Mouse (Mus musculus): Measurements from ENCODE around the gene Cacna1d. TPM values are rescaled to one million over a fixed set of nuclear protein-coding genes. Genes with fewer than 3 reads are reported as not detected.

Cacna1d gene
- polyA plus RNA-seq, 1 experiment from 2014 or later, result 2.3 TPM

DNA sequence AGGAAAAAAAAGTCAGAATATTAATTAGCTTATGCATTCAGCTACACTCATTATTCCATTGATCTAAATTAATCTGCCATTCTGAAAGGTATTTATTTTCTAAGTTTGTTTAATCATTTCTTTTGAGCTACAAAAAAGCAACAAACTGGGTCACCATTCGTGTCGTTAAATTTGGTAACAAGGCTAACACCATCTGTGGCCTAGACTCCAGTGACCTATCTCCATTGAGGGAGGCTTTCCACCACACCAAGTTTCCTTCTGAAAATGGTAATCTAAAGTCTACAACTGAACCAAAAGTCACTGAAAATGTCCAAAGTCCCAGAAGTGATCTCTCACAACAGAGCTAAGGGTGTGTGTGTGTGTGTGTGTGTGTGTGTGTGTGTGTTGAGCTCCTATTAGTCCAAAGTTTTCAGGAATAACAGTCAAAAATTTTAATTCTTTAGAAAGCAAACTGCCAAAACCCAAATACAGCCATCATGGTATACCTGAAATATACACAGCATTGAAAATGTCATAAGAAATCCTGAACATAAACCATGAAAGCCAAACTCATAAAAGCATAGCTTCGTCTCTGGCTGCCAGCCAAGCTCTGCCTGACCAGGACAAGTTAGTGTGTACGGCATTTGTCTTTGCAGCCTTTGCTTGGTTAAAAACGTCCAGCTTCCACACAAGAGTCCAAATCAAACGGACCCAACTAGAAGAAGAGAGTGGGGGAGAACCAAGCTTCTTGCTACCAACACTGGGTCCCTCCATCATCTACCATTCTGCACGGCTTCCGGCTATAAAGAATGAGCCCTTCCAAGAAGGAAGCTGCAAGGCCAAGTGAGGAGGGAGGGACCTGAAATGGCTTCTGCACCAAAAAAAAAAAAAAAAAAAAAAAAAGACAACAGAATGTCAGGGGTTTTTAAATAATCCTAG, 146.0 kb downstream of the Cacna1d start:
- Histone ChIP-seq H3K9ac (no peak overlapping the region), H3K4me2 (no peak overlapping the region), H3K27ac (no peak overlapping the region), H3K9me3 (no peaks in the 10 kb centered on the region), H3K4me1 (peaks cover 17% of the 10 kb centered on the region), H3K27me3 (peaks cover 18% of the 10 kb centered on the region), H3K4me3 (no peak overlapping the region), H3K36me3 (no peaks in the 10 kb centered on the region)
- WGBS, result 42% methylated on average over 8 of the region's 8 CpGs
- ATAC-seq (ENCODE audit: insufficient number of reproducible peaks, low FRiP score, low TSS enrichment, low read depth), result peak; percentile 35; the same call in 1 of the 2 replicates

- H3K27ac ChIP-seq, result no peak overlapping the region
These were observed 147.5 kb downstream of the Cacna1d start for GRCm38 (mm10) chr14:30343740-30344139.

GRCm38 (mm10) chr14:30341825-30342590, 149.2 kb downstream of the Cacna1d start:
- no peak overlapping the region for H3K27ac ChIP-seq
- H3K9me3 ChIP-seq, result no peaks in the 10 kb centered on the region
- WGBS, result 76% methylated on average over 12 of the region's 12 CpGs
- H3K9ac ChIP-seq, result no peak overlapping the region
- no peaks in the 10 kb centered on the region for H3K36me3 ChIP-seq
- H3K4me3 ChIP-seq, result no peak overlapping the region
- H3K27me3 ChIP-seq, result peaks cover 5% of the 10 kb centered on the region; the same call in 1 of the 2 replicates
- no peak overlapping the region for H3K4me2 ChIP-seq
- H3K4me1 ChIP-seq, result peaks cover 16% of the 10 kb centered on the region
- ATAC-seq (ENCODE audit: insufficient number of reproducible peaks, low FRiP score, low TSS enrichment, low read depth), result no peak

More at GRCm38 (mm10) chr14:30343740-30344139, 147.5 kb downstream of the Cacna1d start:
- Histone ChIP-seq H3K9ac (no peak overlapping the region), H3K27me3 (peaks cover 9% of the 10 kb centered on the region), H3K36me3 (no peaks in the 10 kb centered on the region), H3K4me3 (no peak overlapping the region), H3K4me2 (no peak overlapping the region), H3K4me1 (peaks cover 21% of the 10 kb centered on the region), H3K9me3 (no peaks in the 10 kb centered on the region)
- ATAC-seq (ENCODE audit: insufficient number of reproducible peaks, low FRiP score, low TSS enrichment, low read depth), result no peak
- 87% methylated on average over 7 of the region's 7 CpGs for WGBS

- H3K27me3 ChIP-seq, result peaks cover 5% of the 10 kb centered on the region; the same call in 1 of the 2 replicates
- H3K9me3 ChIP-seq, result no peaks in the 10 kb centered on the region
- H3K4me1 ChIP-seq, result peaks cover 7% of the 10 kb centered on the region; the same call in 1 of the 2 replicates
- no peaks in the 10 kb centered on the region for H3K36me3 ChIP-seq
- no peak overlapping the region for H3K27ac ChIP-seq
- H3K9ac ChIP-seq, result no peak overlapping the region
- no peak for ATAC-seq (ENCODE audit: insufficient number of reproducible peaks, low FRiP score, low TSS enrichment, low read depth)
- no peak overlapping the region for H3K4me3 ChIP-seq
- H3K4me2 ChIP-seq, result no peak overlapping the region
- WGBS, result 57% methylated on average over 3 of the region's 3 CpGs
These were observed 151.1 kb downstream of the Cacna1d start for GRCm38 (mm10) chr14:30340140-30340539.

GRCm38 (mm10) chr14:30331856-30332255, 159.4 kb downstream of the Cacna1d start:
- WGBS, result 79% methylated on average over 1 of the region's 1 CpGs
- ATAC-seq (ENCODE audit: insufficient number of reproducible peaks, low FRiP score, low TSS enrichment, low read depth), result no peak

GRCm38 (mm10) chr14:30330416-30331181, 160.7 kb downstream of the Cacna1d start:
- Histone ChIP-seq H3K4me3 (no peak overlapping the region), H3K27me3 (no peaks in the 10 kb centered on the region; the same call in 1 of the 2 replicates), H3K36me3 (no peaks in the 10 kb centered on the region), H3K27ac (no peak overlapping the region), H3K9me3 (no peaks in the 10 kb centered on the region), H3K9ac (no peak overlapping the region), H3K4me2 (no peak overlapping the region), H3K4me1 (peaks cover 6% of the 10 kb centered on the region; the same call in 1 of the 2 replicates)
- no peak for ATAC-seq (ENCODE audit: insufficient number of reproducible peaks, low FRiP score, low TSS enrichment, low read depth)
- WGBS, result 75% methylated on average over 17 of the region's 17 CpGs

More at GRCm38 (mm10) chr14:30331856-30332255, 159.4 kb downstream of the Cacna1d start:
- no peaks in the 10 kb centered on the region; the same call in 1 of the 2 replicates for H3K27me3 ChIP-seq
- H3K9me3 ChIP-seq, result no peaks in the 10 kb centered on the region
- H3K36me3 ChIP-seq, result no peaks in the 10 kb centered on the region
- no peak overlapping the region for H3K4me2 ChIP-seq
- no peak overlapping the region for H3K4me3 ChIP-seq
- H3K9ac ChIP-seq, result no peak overlapping the region
- H3K27ac ChIP-seq, result no peak overlapping the region
- H3K4me1 ChIP-seq, result no peaks in the 10 kb centered on the region

- no peak overlapping the region for H3K4me2 ChIP-seq
- H3K4me3 ChIP-seq, result no peak overlapping the region
- no peak overlapping the region for H3K27ac ChIP-seq
- no peak for ATAC-seq (ENCODE audit: insufficient number of reproducible peaks, low FRiP score, low TSS enrichment, low read depth)
- no peaks in the 10 kb centered on the region for H3K9me3 ChIP-seq
- H3K9ac ChIP-seq, result no peak overlapping the region
- H3K36me3 ChIP-seq, result no peaks in the 10 kb centered on the region
- peaks cover 6% of the 10 kb centered on the region; the same call in 1 of the 2 replicates for H3K4me1 ChIP-seq
- WGBS, result 73% methylated on average over 11 of the region's 11 CpGs
- no peaks in the 10 kb centered on the region for H3K27me3 ChIP-seq
These were observed 162.1 kb downstream of the Cacna1d start for GRCm38 (mm10) chr14:30329109-30329508.

DNA sequence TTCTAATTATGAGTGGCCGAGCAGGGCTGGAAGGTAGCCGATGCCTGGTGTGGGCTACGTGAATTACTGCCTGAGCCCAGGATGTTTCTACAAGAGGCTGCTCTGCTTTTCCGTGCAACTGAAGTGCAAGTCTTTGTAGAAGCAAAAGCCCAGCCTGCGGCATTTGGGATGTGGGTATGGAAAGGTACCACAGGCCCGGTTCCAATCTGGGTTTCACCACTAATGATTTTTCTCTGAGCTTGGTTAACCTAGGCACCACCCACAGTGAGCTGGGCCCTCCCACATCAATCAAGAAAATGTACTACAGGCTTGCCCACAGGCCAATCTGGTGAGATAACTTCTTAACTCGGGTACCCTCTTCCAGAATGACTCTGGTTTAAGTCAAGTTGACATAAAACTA, 163.8 kb downstream of the Cacna1d start:
- Histone ChIP-seq H3K9ac (no peak overlapping the region), H3K9me3 (no peaks in the 10 kb centered on the region), H3K27me3 (no peaks in the 10 kb centered on the region), H3K36me3 (no peaks in the 10 kb centered on the region), H3K4me2 (no peak overlapping the region), H3K27ac (no peak overlapping the region), H3K4me3 (no peak overlapping the region), H3K4me1 (peaks cover 6% of the 10 kb centered on the region; the same call in 1 of the 2 replicates)
- WGBS, result 57% methylated on average over 7 of the region's 7 CpGs
- ATAC-seq (ENCODE audit: insufficient number of reproducible peaks, low FRiP score, low TSS enrichment, low read depth), result no peak

DNA sequence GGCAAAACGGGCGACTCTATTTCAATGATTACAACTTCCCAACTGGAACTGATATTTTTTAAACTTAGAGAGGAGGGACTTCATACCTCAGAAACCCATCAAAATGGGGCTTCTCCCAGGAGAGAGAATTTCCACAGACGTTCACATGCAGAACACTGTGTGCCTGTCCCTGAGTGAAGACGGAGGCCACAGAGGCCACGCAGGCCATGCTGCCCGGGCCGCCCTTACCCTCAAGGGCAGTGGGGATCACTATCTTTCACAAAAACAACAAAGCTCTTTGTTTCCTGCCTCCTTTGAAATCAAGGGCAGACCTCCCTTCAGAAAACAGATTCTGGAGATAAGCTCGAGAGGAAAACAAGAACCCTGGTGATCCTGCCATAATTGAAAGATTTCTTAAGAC, 164.2 kb downstream of the Cacna1d start:
- Histone ChIP-seq H3K4me3 (no peak overlapping the region), H3K4me2 (no peak overlapping the region), H3K4me1 (peaks cover 6% of the 10 kb centered on the region; the same call in 1 of the 2 replicates), H3K9ac (no peak overlapping the region), H3K9me3 (no peaks in the 10 kb centered on the region), H3K36me3 (no peaks in the 10 kb centered on the region), H3K27ac (no peak overlapping the region), H3K27me3 (no peaks in the 10 kb centered on the region)
- no peak for ATAC-seq (ENCODE audit: insufficient number of reproducible peaks, low FRiP score, low TSS enrichment, low read depth)
- WGBS, result 60% methylated on average over 8 of the region's 8 CpGs

- 64% methylated on average over 4 of the region's 4 CpGs for WGBS
- Histone ChIP-seq H3K9ac (no peak overlapping the region), H3K36me3 (no peaks in the 10 kb centered on the region), H3K4me1 (peaks cover 6% of the 10 kb centered on the region; the same call in 1 of the 2 replicates), H3K27ac (0 out of 2 replicates have a peak overlapping the region, but pooled peaks have one; percentile 5), H3K9me3 (no peaks in the 10 kb centered on the region), H3K4me2 (no peak overlapping the region), H3K4me3 (no peak overlapping the region), H3K27me3 (no peaks in the 10 kb centered on the region)
- ATAC-seq (ENCODE audit: insufficient number of reproducible peaks, low FRiP score, low TSS enrichment, low read depth), result no peak
These were observed 165.0 kb downstream of the Cacna1d start for GRCm38 (mm10) chr14:30326226-30326625.

DNA sequence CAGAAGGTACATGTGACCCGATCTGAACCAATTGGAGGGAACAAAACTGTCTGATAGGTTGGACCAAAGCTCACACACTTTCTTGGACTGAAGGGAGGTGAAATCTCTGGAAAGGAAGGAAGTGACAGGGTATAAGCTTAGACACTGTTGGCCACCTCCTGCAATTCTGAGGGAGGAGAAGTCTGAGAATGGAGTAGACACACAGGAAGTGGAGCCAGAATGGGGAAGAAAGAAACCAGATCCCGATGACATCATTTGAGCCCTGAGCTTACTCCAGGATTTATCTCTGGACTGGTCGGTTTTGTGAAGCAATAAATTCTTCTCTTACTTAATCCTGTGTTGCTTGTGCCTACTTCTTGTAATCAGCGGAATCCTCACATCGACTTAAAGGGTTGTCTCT, 166.3 kb downstream of the Cacna1d start:
- Histone ChIP-seq H3K27ac (no peak overlapping the region), H3K4me2 (no peak overlapping the region), H3K27me3 (no peaks in the 10 kb centered on the region), H3K36me3 (no peaks in the 10 kb centered on the region), H3K4me1 (peaks cover 6% of the 10 kb centered on the region; the same call in 1 of the 2 replicates), H3K9ac (no peak overlapping the region), H3K4me3 (no peak overlapping the region), H3K9me3 (no peaks in the 10 kb centered on the region)
- 74% methylated on average over 5 of the region's 5 CpGs for WGBS
- ATAC-seq (ENCODE audit: insufficient number of reproducible peaks, low FRiP score, low TSS enrichment, low read depth), result no peak
